Mouse (Mus musculus) MEL (cell line): ENCODE measurements around the gene Snd1. TPM values are rescaled to one million over a fixed set of nuclear protein-coding genes. Genes with fewer than 3 reads are reported as not detected.
A peak's percentile ranks its signal among the peaks of the same experiment; 100 is the strongest.

Source experiments
- DNase-seq: peaks from one replicate; pipeline ENCODE4 v3.0.0; 2011; ENCODE audit warnings: low read depth, low spot score
- H3K27ac ChIP-seq: 2 replicates; pipeline ENCODE4 v1.5.1; 2012; ENCODE audit warnings: low read depth, mild to moderate bottlenecking, control low read depth, low read length, moderate library complexity; ENCODE audit not compliant: control insufficient read depth
- H3K27me3 ChIP-seq, 2 experiments: fragments of 150-350 bp in 1 of 2; sonication (generic) in 1 of 2; 2 replicates each; pipeline ENCODE4 v1.6.1; 2012; ENCODE audit warnings: low read length in 2 of 2, mild to moderate bottlenecking in 2 of 2, improper control_type of control experiment in 1 of 2, moderate library complexity in 1 of 2; ENCODE audit not compliant: insufficient read depth in 2 of 2, control insufficient read depth in 1 of 2
- H3K36me3 ChIP-seq, 2 experiments: 2 replicates each; pipeline ENCODE4 v1.6.1; 2012 to 2014; ENCODE audit warnings: low read length in 2 of 2, improper control_type of control experiment in 1 of 2, inconsistent platforms in 1 of 2, mild to moderate bottlenecking in 1 of 2; ENCODE audit not compliant: insufficient read depth in 2 of 2, control insufficient read depth in 1 of 2
- H3K4me1 ChIP-seq, 2 experiments: fragments of 150-350 bp in 1 of 2; sonication (generic) in 1 of 2; 2 replicates each; pipeline ENCODE4 v1.6.1; 2012; ENCODE audit warnings: low read length in 2 of 2, improper control_type of control experiment in 1 of 2, mild to moderate bottlenecking in 1 of 2; ENCODE audit not compliant: insufficient read depth in 2 of 2, control insufficient read depth in 1 of 2
- H3K4me3 ChIP-seq, 2 experiments: fragments of 150-350 bp in 1 of 2; sonication (generic) in 1 of 2; 2 replicates each; pipeline ENCODE4 v1.5.1; 2012; ENCODE audit warnings: low read depth in 2 of 2, low read length in 2 of 2, mild to moderate bottlenecking in 2 of 2, moderate library complexity in 2 of 2, control low read depth in 1 of 2, improper control_type of control experiment in 1 of 2; ENCODE audit not compliant: control insufficient read depth in 1 of 2, insufficient read depth in 1 of 2
- H3K79me2 ChIP-seq: 2 replicates; pipeline ENCODE4 v1.6.1; 2012; ENCODE audit warnings: mild to moderate bottlenecking, low read length, moderate library complexity; ENCODE audit not compliant: control insufficient read depth, poor library complexity, insufficient read depth
- H3K9ac ChIP-seq: 2 replicates; pipeline ENCODE4 v1.6.1; 2012; ENCODE audit warnings: low read depth, mild to moderate bottlenecking, control low read depth, low read length, moderate library complexity; ENCODE audit not compliant: control insufficient read depth, poor library complexity, severe bottlenecking
- H3K9me3 ChIP-seq: fragments of 150-350 bp; sonication (generic); replicated peaks from 2 replicates; pipeline ENCODE4 v1.6.1; 2012; ENCODE audit warnings: mild to moderate bottlenecking, low read length, improper control_type of control experiment, moderate library complexity; ENCODE audit not compliant: insufficient read depth
- CHD1 ChIP-seq: IDR thresholded peaks from 2 replicates; pipeline ENCODE4 v1.6.1; 2012; ENCODE audit warnings: low read depth, mild to moderate bottlenecking, inconsistent platforms, low read length, improper control_type of control experiment
- CTCF ChIP-seq, 3 experiments: IDR thresholded peaks in 2 of 3; conservative IDR thresholded peaks in 1 of 3; 2 replicates each; pipeline ENCODE4 v1.5.1; 2011 to 2012; ENCODE audit warnings: low read length in 3 of 3, low read depth in 2 of 3, mild to moderate bottlenecking in 2 of 3, improper control_type of control experiment in 1 of 3, inconsistent platforms in 1 of 3, mixed read lengths in 1 of 3, moderate library complexity in 1 of 3; ENCODE audit not compliant: control insufficient read depth in 1 of 3, insufficient read depth in 1 of 3, poor library complexity in 1 of 3, severe bottlenecking in 1 of 3
- E2F4 ChIP-seq: IDR thresholded peaks from 2 replicates; pipeline ENCODE4 v1.6.1; 2011; ENCODE audit warnings: low read depth, low read length, improper control_type of control experiment, borderline replicate concordance
- ELF1 ChIP-seq: IDR thresholded peaks from 2 replicates; pipeline ENCODE4 v1.6.1; 2014; ENCODE audit warnings: low read depth, mild to moderate bottlenecking, inconsistent platforms, low read length, improper control_type of control experiment, moderate library complexity
- EP300 ChIP-seq, 2 experiments: IDR thresholded peaks; 2 replicates each; pipeline ENCODE4 v1.6.1; 2011; ENCODE audit warnings: improper control_type of control experiment in 2 of 2, low read length in 2 of 2, low read depth in 1 of 2, mild to moderate bottlenecking in 1 of 2
- ETS1 ChIP-seq: IDR thresholded peaks from 2 replicates; pipeline ENCODE4 v1.6.1; 2012; ENCODE audit warnings: low read depth, mild to moderate bottlenecking, inconsistent platforms, low read length, improper control_type of control experiment, moderate library complexity
- GABPA ChIP-seq: IDR thresholded peaks from 2 replicates; pipeline ENCODE4 v1.6.1; 2012; ENCODE audit warnings: low read depth, mild to moderate bottlenecking, inconsistent platforms, low read length, improper control_type of control experiment, moderate library complexity
- GATA1 ChIP-seq: IDR thresholded peaks from 2 replicates; pipeline ENCODE4 v1.6.1; 2011; ENCODE audit warnings: low read depth, low read length, improper control_type of control experiment
- JUND ChIP-seq: IDR thresholded peaks from 2 replicates; pipeline ENCODE4 v1.6.1; 2011; ENCODE audit warnings: low read depth, mild to moderate bottlenecking, improper control_type of control experiment, low read length
- MAFK ChIP-seq: IDR thresholded peaks from 2 replicates; pipeline ENCODE4 v1.6.1; 2011; ENCODE audit warnings: low read depth, mild to moderate bottlenecking, low read length, improper control_type of control experiment, borderline replicate concordance
- MAZ ChIP-seq: IDR thresholded peaks from 2 replicates; pipeline ENCODE4 v1.6.1; 2012; ENCODE audit warnings: low read depth, mild to moderate bottlenecking, inconsistent platforms, low read length, improper control_type of control experiment
- MEF2A ChIP-seq: IDR thresholded peaks from 2 replicates; pipeline ENCODE4 v1.6.1; 2014; ENCODE audit warnings: low read depth, mild to moderate bottlenecking, inconsistent platforms, low read length, improper control_type of control experiment; ENCODE audit not compliant: poor library complexity, insufficient replicate concordance, severe bottlenecking; ENCODE audit errors: extremely low read depth
- MYB ChIP-seq: IDR thresholded peaks from 2 replicates; pipeline ENCODE4 v1.6.1; 2011; ENCODE audit warnings: mild to moderate bottlenecking, low read depth, low read length, improper control_type of control experiment
- NELFE ChIP-seq: IDR thresholded peaks from 2 replicates; pipeline ENCODE4 v1.6.1; 2011; ENCODE audit warnings: low read depth, low read length, improper control_type of control experiment
- NRF1 ChIP-seq: IDR thresholded peaks from 2 replicates; pipeline ENCODE4 v1.6.1; 2014; ENCODE audit warnings: low read depth, mild to moderate bottlenecking, inconsistent platforms, low read length, improper control_type of control experiment, moderate library complexity; ENCODE audit not compliant: poor library complexity, insufficient read depth, severe bottlenecking
- POLR2AphosphoS2 ChIP-seq: IDR thresholded peaks from 2 replicates; pipeline ENCODE4 v1.6.1; 2011; ENCODE audit warnings: low read length, improper control_type of control experiment
- POLR2AphosphoS5 ChIP-seq: IDR thresholded peaks from 2 replicates; pipeline ENCODE4 v1.6.1; 2012; ENCODE audit warnings: low read depth, borderline replicate concordance, mild to moderate bottlenecking, inconsistent platforms, low read length, moderate library complexity, mixed read lengths
- RAD21 ChIP-seq: IDR thresholded peaks from 2 replicates; pipeline ENCODE4 v1.6.1; 2011; ENCODE audit warnings: mild to moderate bottlenecking, low read depth, low read length, improper control_type of control experiment
- RCOR1 ChIP-seq: IDR thresholded peaks from 2 replicates; pipeline ENCODE4 v1.6.1; 2012; ENCODE audit warnings: low read depth, mild to moderate bottlenecking, inconsistent platforms, low read length, improper control_type of control experiment
- SIN3A ChIP-seq: IDR thresholded peaks from 2 replicates; pipeline ENCODE4 v1.6.1; 2012; ENCODE audit warnings: low read length, improper control_type of control experiment, inconsistent platforms
- SMC3 ChIP-seq: IDR thresholded peaks from 2 replicates; pipeline ENCODE4 v1.6.1; 2011; ENCODE audit warnings: low read depth, low read length, improper control_type of control experiment
- TAL1 ChIP-seq: IDR thresholded peaks from 2 replicates; pipeline ENCODE4 v1.6.1; 2012; ENCODE audit warnings: mild to moderate bottlenecking, inconsistent platforms, low read length, moderate library complexity, mixed read lengths
- TCF12 ChIP-seq: IDR thresholded peaks from 2 replicates; pipeline ENCODE4 v1.6.1; 2014; ENCODE audit warnings: low read depth, mild to moderate bottlenecking, inconsistent platforms, low read length, improper control_type of control experiment, moderate library complexity
- UBTF ChIP-seq: IDR thresholded peaks from 2 replicates; pipeline ENCODE4 v1.6.1; 2012; ENCODE audit warnings: low read depth, mild to moderate bottlenecking, inconsistent platforms, low read length, improper control_type of control experiment, moderate library complexity, borderline replicate concordance; ENCODE audit not compliant: insufficient read depth
- USF1 ChIP-seq: IDR thresholded peaks from 2 replicates; pipeline ENCODE4 v1.6.1; 2014; ENCODE audit warnings: low read depth, mild to moderate bottlenecking, inconsistent platforms, low read length, improper control_type of control experiment, moderate library complexity
- USF2 ChIP-seq, 2 experiments: IDR thresholded peaks; 2 replicates each; pipeline ENCODE4 v1.6.1; 2011 to 2012; ENCODE audit warnings: improper control_type of control experiment in 2 of 2, low read length in 2 of 2, borderline replicate concordance in 1 of 2, inconsistent platforms in 1 of 2, low read depth in 1 of 2, mild to moderate bottlenecking in 1 of 2; ENCODE audit not compliant: insufficient read depth in 1 of 2
- ZNF384 ChIP-seq: IDR thresholded peaks from 2 replicates; pipeline ENCODE4 v1.6.1; 2012; ENCODE audit warnings: low read depth, mild to moderate bottlenecking, inconsistent platforms, low read length, improper control_type of control experiment
- polyA plus RNA-seq, 2 experiments: library from polyadenylated mRNA; stranded (reverse) in 1 of 2; unstranded in 1 of 2; fragments of >175 nt in 1 of 2; fragments of >200 nt in 1 of 2; gene quantifications; 2 replicates each; pipeline versions ENCODE4 v1.2.1 to v1.2.4; 2012; ENCODE audit warnings: low replicate concordance in 2 of 2, low read depth in 1 of 2; ENCODE audit not compliant: insufficient read length in 2 of 2, insufficient read depth in 1 of 2, missing spikeins in 1 of 2
- total RNA-seq: library from RNA; depleted of rRNA; stranded (reverse); fragments of 300-350 nt; gene quantifications from 2 replicates; pipeline ENCODE4 v1.2.3, GENCODE M21; 2012

Snd1 gene
- total and polyA plus RNA-seq, 3 experiments, result 192 to 280 TPM; not detected in 1

- H3K27me3 ChIP-seq, result no peaks in the 10 kb centered on the region
- peak; percentile 41 for DNase-seq
- no peaks in the 10 kb centered on the region for H3K9me3 ChIP-seq
- peak overlapping the region; percentile 99 for H3K27ac ChIP-seq
- TF ChIP-seq MAFK (peak; percentile 75), USF2 (IDR thresholded peaks at IDR 0.05; ENCODE audit: borderline replicate concordance in 1 of 2, insufficient read depth in 1 of 2, low read depth in 1 of 2, low read length in 2 of 2) (no peak)
- peak overlapping the region; percentile 25 to 43; a peak in 2 of 4 replicates for H3K4me3 ChIP-seq
- H3K79me2 ChIP-seq, result peaks cover 2% of the 10 kb centered on the region; the same call in 1 of the 2 replicates
- H3K9ac ChIP-seq, result peak overlapping the region; percentile 82
- peaks cover 41 to 47% of the 10 kb centered on the region in 2 experiments for H3K4me1 ChIP-seq
- H3K36me3 ChIP-seq, result peaks cover 26 to 67% of the 10 kb centered on the region in 2 experiments
Measured at GRCm38 (mm10) chr6:28706108-28706975, 231.4 kb downstream of the Snd1 start.

GRCm38 (mm10) chr6:28706976-28707592, 232.1 kb downstream of the Snd1 start:
- H3K79me2 ChIP-seq, result peaks cover 2% of the 10 kb centered on the region; the same call in 1 of the 2 replicates
- peaks cover 26 to 70% of the 10 kb centered on the region in 2 experiments for H3K36me3 ChIP-seq
- no peaks in the 10 kb centered on the region for H3K9me3 ChIP-seq
- H3K4me3 ChIP-seq, result no peak overlapping the region
- DNase-seq, result no peak
- H3K9ac ChIP-seq, result peak overlapping the region; percentile 2; the same call in 1 of the 2 replicates
- H3K4me1 ChIP-seq, result peaks cover 38 to 50% of the 10 kb centered on the region in 2 experiments
- no peaks in the 10 kb centered on the region for H3K27me3 ChIP-seq
- peak overlapping the region; percentile 99 for H3K27ac ChIP-seq
- TF ChIP-seq EP300 (IDR thresholded peaks at IDR 0.05; ENCODE audit: low read depth in 1 of 2, low read length in 2 of 2), result peak; percentile 34 to 70; a peak in 3 of 4 replicates
- no peak for TF ChIP-seq ELF1
- no peak; the same call in 1 of the 2 replicates for TF ChIP-seq SIN3A
- TF ChIP-seq ETS1, result peak; percentile 18; the same call in 1 of the 2 replicates
- TF ChIP-seq RAD21, result no peak
- no peak for TF ChIP-seq CTCF (IDR thresholded peaks at IDR 0.05 in 2 of 3, conservative IDR thresholded peaks at IDR 0.05 in 1 of 3; ENCODE audit: control insufficient read depth in 1 of 3, insufficient read depth in 1 of 3, low read depth in 2 of 3, low read length in 3 of 3, poor library complexity in 1 of 3, severe bottlenecking in 1 of 3)
- TF ChIP-seq GATA1, result 0 out of 2 replicates have a peak, but pooled peaks have one; percentile 13
- no peak for TF ChIP-seq UBTF
- no peak for TF ChIP-seq CHD1
- peak; percentile 66; the same call in 1 of the 2 replicates for TF ChIP-seq TCF12
- no peak for TF ChIP-seq POLR2AphosphoS5
- TF ChIP-seq JUND, result no peak
- no peak for TF ChIP-seq NRF1
- TF ChIP-seq TAL1, result peak; percentile 32; the same call in 1 of the 2 replicates
- TF ChIP-seq E2F4, result no peak
- TF ChIP-seq ZNF384, result no peak
- TF ChIP-seq MAZ, result no peak
- TF ChIP-seq GABPA, result no peak
- no peak for TF ChIP-seq MYB
- no peak for TF ChIP-seq RCOR1
- no peak for TF ChIP-seq POLR2AphosphoS2
- TF ChIP-seq USF1, result no peak
- 0 out of 2 replicates have a peak, but pooled peaks have one; percentile 6 for TF ChIP-seq MEF2A
- no peak for TF ChIP-seq NELFE
- no peak for TF ChIP-seq SMC3
